Mouse (Mus musculus): ENCODE data around the gene Abhd16a.

GRCm38 (mm10) chr17:35088825-35089644 lies at the start of gene Abhd16a:
- TF ChIP-seq CTCF (IDR thresholded peaks at IDR 0.05; ENCODE audit: low read depth, low read length) = peak; percentile 2; the same call in 1 of the 2 replicates
- peak; percentile 75 for TF ChIP-seq POLR2A (IDR thresholded peaks at IDR 0.05; ENCODE audit: extremely low read depth, insufficient read depth, low read length)

All from liver, adult 2 months (tissue).